Mouse (Mus musculus) left cerebral cortex, adult 2 months (tissue): ENCODE results near the gene Plg. TPM values are rescaled to one million over a fixed set of nuclear protein-coding genes. Genes with fewer than 3 reads are reported as not detected.
A peak's percentile ranks its signal among the peaks of the same experiment; 100 is the strongest.

Source experiments
- DNase-seq, 2 experiments: peaks; one replicate each; pipeline ENCODE4 v3.0.0; 2021 to 2022; ENCODE audit warnings: low spot score in 2 of 2, mixed read lengths in 1 of 2; ENCODE audit errors: extremely low spot score in 1 of 2
- H3K27ac ChIP-seq: fragments of 200-600 bp; 2 replicates; pipeline ENCODE4 v1.8.1; 2022
- H3K4me3 ChIP-seq: fragments of 200-600 bp; 2 replicates; pipeline ENCODE4 v1.8.1; 2022
- CTCF ChIP-seq: fragments of 200-600 bp; IDR thresholded peaks from 2 replicates; pipeline ENCODE4 v1.8.1; 2022; ENCODE audit warnings: antibody characterized with exemption, mild to moderate bottlenecking, moderate library complexity
- intact Hi-C: fragments of 180-260 bp; cut with DNase I; formaldehyde crosslinking; loops from one replicate; pipeline ENCODE4 v1.15.1; 2025
- long read RNA-seq, 2 experiments: library from polyadenylated mRNA; stranded (forward); transcript quantifications; one replicate each; pipeline ENCODE4 v2.0.0; 2021; ENCODE audit warnings: borderline mapping rate in 2 of 2
- total RNA-seq, 2 experiments: library from RNA; stranded (reverse); gene quantifications; 2 replicates each; pipeline ENCODE4 v1.2.3; 2021

Gene Plg
- under 1 TPM in 1 of 2 experiments, not detected in 1; 0.11 TPM for total RNA-seq
- long read RNA-seq, experiment 1, result 0 reads
- long read RNA-seq, experiment 2, result 0 reads

DNA sequence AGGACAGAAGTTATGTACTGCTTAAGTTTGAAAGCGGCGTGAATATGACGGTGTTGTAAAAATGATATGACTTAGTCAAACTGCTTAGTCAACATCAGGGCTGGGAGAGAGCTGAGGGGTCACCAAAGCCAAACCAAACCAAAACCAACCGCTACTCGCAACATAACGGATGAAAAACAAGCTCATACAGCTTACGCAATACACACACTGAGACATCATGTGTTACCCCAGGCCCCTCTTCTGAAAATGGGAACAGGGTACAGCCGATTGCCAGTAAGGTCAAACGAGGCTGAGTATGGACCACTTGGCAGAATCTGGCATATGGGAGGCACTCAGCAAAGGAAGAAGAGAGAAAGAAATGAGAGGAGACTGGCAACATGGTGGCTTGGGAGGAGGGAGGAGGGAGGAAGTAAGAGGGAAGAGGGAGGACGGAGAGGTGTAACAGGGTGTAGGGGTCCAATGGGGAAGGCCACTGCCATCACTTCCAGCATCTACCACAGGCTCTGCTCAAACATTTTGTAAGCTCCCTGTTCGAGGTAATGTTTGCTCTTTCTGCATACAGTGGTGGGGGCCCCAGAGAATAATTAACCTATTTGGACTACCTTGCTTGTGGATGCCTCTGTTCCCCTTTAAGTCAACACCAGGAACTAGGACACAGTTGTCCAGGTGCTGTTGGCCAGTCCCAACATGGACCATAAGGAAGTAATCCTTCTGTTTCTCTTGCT is at the start of gene Plg:
Gene Plg (plus strand): TSS at position 628 of the 725 bp plus-strand sequence.
- DNase-seq, result no peak
- no peak within 1 kb of the TSS for H3K27ac ChIP-seq
- no peak for TF ChIP-seq CTCF
- intact Hi-C loops, result no loop called here
- no peak within 1 kb of the TSS for H3K4me3 ChIP-seq

DNA sequence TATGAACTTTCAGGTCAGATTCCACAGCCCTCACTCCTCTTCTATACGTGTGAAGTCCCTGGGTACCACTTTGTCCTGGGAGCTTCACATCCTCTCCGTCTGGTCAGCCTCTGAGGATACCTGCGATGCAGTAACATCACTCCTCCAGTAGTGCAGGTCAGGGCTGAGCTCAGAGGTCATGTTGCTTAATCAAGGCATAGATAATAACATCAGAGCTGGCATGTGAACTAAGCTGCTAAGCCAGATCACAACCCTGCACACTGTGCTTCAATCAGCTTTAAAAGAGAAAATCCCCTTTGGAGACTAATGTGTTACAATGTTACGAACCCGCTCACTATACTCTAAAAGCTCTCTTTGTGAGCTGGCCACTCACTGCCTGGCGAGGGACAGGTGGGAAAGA is 43.3 kb upstream of the Plg start:
- no peak for DNase-seq
- intact Hi-C loops, result no loop called here
- Histone ChIP-seq H3K27ac (no peak overlapping the region), H3K4me3 (no peak overlapping the region)
- TF ChIP-seq CTCF, result no peak

GRCm38 (mm10) chr17:12336073-12336868 is 42.1 kb upstream of the Plg start:
- TF ChIP-seq CTCF, result no peak
- H3K4me3 ChIP-seq, result no peak overlapping the region
- no peak overlapping the region for H3K27ac ChIP-seq
- intact Hi-C loops, result no loop called here
- DNase-seq, result no peak

GRCm38 (mm10) chr17:12337156-12337555 is 41.3 kb upstream of the Plg start:
- no peak for DNase-seq
- Histone ChIP-seq H3K27ac (no peak overlapping the region), H3K4me3 (no peak overlapping the region)
- TF ChIP-seq CTCF, result no peak
- intact Hi-C loops, result no loop called here

- no peak overlapping the region for H3K4me3 ChIP-seq
- no peak for TF ChIP-seq CTCF
- intact Hi-C loops, result no loop called here
- no peak for DNase-seq
- no peak overlapping the region for H3K27ac ChIP-seq
Observed at GRCm38 (mm10) chr17:12343702-12344376, 34.6 kb upstream of the Plg start.

- intact Hi-C loops, result no loop called here
Observed at GRCm38 (mm10) chr17:12347462-12347861, 30.9 kb upstream of the Plg start.

GRCm38 (mm10) chr17:12351564-12351963 is 26.8 kb upstream of the Plg start:
- no peak for TF ChIP-seq CTCF
- Histone ChIP-seq H3K27ac (no peak overlapping the region), H3K4me3 (no peak overlapping the region)
- DNase-seq, result no peak
- intact Hi-C loops, result no loop called here

More at GRCm38 (mm10) chr17:12347462-12347861, 30.9 kb upstream of the Plg start:
- no peak for DNase-seq
- no peak for TF ChIP-seq CTCF
- Histone ChIP-seq H3K4me3 (no peak overlapping the region), H3K27ac (no peak overlapping the region)

GRCm38 (mm10) chr17:12352781-12353180 is 25.6 kb upstream of the Plg start:
- no peak overlapping the region for H3K4me3 ChIP-seq
- intact Hi-C loops, result no loop called here
- TF ChIP-seq CTCF, result no peak
- H3K27ac ChIP-seq, result no peak overlapping the region
- DNase-seq, result no peak

DNA sequence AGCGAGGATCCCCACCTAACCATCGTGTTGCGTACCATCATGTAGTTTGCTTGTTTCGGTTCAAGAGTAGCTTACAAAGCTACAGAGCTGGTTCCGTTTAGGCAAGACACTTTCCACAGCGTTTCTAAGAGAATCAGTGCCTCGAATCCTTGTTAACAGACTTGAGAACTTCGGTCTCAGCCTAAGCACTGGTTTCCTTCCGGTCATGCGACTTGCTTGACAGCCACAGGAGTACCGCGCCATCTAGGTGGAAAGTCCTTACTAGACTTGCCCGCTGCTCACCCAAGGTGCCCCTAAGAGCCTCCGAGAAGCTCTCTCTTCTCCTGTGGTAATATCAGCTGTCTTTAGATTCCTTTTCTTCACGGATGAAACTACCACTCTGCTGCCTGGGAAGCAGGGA is 18.5 kb upstream of the Plg start:
- no peak for DNase-seq
- Histone ChIP-seq H3K27ac (no peak overlapping the region), H3K4me3 (no peak overlapping the region)
- intact Hi-C loops, result no loop called here
- TF ChIP-seq CTCF, result no peak

GRCm38 (mm10) chr17:12363601-12364425 is 14.6 kb upstream of the Plg start:
- intact Hi-C loops, result no loop called here
- Histone ChIP-seq H3K4me3 (no peak overlapping the region), H3K27ac (no peak overlapping the region)
- no peak for TF ChIP-seq CTCF
- DNase-seq, result no peak

DNA sequence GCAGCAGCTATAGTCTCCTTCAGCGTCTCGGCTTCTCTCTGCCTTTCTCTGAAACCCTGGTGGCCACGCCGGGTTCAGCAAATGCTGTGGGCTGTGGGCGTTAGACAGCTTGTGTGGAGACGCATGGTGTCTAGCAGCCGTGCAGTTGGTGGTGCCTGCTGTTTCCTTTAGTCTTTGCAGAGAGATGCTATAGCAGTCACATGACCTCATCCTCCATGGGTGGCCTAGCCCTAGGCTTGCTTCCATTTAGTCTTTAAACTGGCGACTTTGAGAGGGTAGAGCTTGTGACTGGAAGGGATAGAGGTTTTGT is 14.0 kb upstream of the Plg start:
- DNase-seq, result peak; percentile 26 to 36
- intact Hi-C loops, result no loop called here
- TF ChIP-seq CTCF, result peak; percentile 31
- Histone ChIP-seq H3K4me3 (no peak overlapping the region), H3K27ac (no peak overlapping the region)
